ENCODE assay signal across 7 mouse cellular contexts in the genomic region with DNA sequence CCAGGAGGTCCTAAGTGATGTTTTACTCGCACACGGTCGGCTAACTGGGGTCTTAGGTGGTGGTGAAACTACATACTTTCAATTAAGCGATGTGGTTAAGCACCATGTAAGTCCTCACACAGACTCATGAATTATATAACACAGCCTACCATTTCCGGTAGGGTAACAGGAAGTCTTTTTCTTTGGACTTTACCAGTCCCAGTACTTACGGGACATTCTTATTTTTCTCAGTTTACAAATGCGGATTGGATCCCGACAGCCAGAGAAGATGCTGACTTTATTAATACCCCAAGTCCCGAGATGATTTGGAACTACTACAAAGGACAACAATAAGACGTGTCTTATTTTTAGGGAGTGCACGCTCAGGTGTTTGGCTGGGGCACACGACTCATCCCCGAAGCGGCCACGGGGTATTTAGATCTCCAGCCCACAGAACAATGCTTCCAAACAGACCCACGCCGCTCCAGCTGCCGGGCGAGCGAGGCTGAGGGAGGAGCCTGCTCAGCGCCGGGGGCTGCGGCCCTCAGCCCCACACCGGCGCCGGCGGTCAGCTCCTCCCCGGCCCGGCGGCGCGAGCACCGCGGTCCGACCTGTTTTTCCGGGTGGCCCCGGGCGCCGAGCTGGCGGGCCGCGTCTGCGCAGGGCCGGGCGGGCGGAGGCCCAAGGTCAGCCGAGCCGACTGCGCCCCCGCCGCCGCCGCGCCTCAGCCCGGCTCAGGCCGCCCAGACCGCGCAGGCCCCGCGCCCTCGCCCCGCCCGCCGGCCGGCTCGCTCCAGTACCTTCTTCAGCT. TPM values are rescaled to one million over a fixed set of nuclear protein-coding genes. Genes with fewer than 3 reads are reported as not detected.
DNase-seq lines count a peak whose midpoint lies in the region; ATAC-seq and TF ChIP-seq lines count a peak whose summit lies in the region.

No protein-coding gene starts in this region.

- WGBS in forebrain, embryonic 12.5 days, result under 1% methylated on average over 64 of the region's 66 CpGs
- under 1% methylated on average over 66 of the region's 66 CpGs for WGBS in liver, embryonic 15.5 days (ENCODE audit: insufficient replicate concordance)
- under 1% methylated on average over 40 of the region's 66 CpGs for WGBS in neural tube, embryonic 14.5 days

- peak; percentile 52 for DNase-seq in thymus, postnatal 0 days (ENCODE audit: low spot score)
- DNase-seq in thymus, adult 18-20 months, result no peak
- DNase-seq in kidney, adult 8-10 months, result peak; percentile 28 to 57

- H3K9me3 ChIP-seq in forebrain, embryonic 12.5 days, result no peaks in the 10 kb centered on the region
- H3K9me3 ChIP-seq in liver, embryonic 15.5 days (replicated peaks), result no peaks in the 10 kb centered on the region
- no peaks in the 10 kb centered on the region for H3K9me3 ChIP-seq in neural tube, embryonic 14.5 days (ENCODE audit: control insufficient read depth, low read length)

- TF ChIP-seq CTCF in bone marrow macrophage, adult 2 months (IDR thresholded peaks at IDR 0.05; ENCODE audit: low read depth, low read length), result no peak

- H3K36me3 ChIP-seq in forebrain, embryonic 12.5 days (replicated peaks), result peaks cover 24% of the 10 kb centered on the region
- peaks cover 37% of the 10 kb centered on the region for H3K36me3 ChIP-seq in liver, embryonic 15.5 days (replicated peaks)
- H3K36me3 ChIP-seq in neural tube, embryonic 14.5 days (ENCODE audit: control insufficient read depth, insufficient read depth, low read length), result peaks cover 10% of the 10 kb centered on the region; the same call in 1 of the 2 replicates

- peak overlapping the region; percentile 100 for H3K4me3 ChIP-seq in bone marrow macrophage, adult 2 months (ENCODE audit: insufficient read depth, low read length)
- H3K4me3 ChIP-seq in forebrain, embryonic 12.5 days (replicated peaks), result peak overlapping the region; percentile 99
- peak overlapping the region; percentile 99 for H3K4me3 ChIP-seq in liver, embryonic 15.5 days (replicated peaks)
- H3K4me3 ChIP-seq in neural tube, embryonic 14.5 days (ENCODE audit: low read depth, low read length), result peak overlapping the region; percentile 93

- H3K27me3 ChIP-seq in forebrain, embryonic 12.5 days, result no peaks in the 10 kb centered on the region
- H3K27me3 ChIP-seq in liver, embryonic 15.5 days, result no peaks in the 10 kb centered on the region
- no peaks in the 10 kb centered on the region for H3K27me3 ChIP-seq in neural tube, embryonic 14.5 days (ENCODE audit: control insufficient read depth, insufficient read depth, low read length)

- H3K4me1 ChIP-seq in bone marrow macrophage, adult 2 months (ENCODE audit: control insufficient read depth, insufficient read depth, low read length), result peaks cover 14% of the 10 kb centered on the region
- peaks cover 8% of the 10 kb centered on the region for H3K4me1 ChIP-seq in forebrain, embryonic 12.5 days
- H3K4me1 ChIP-seq in liver, embryonic 15.5 days (replicated peaks), result peaks cover 50% of the 10 kb centered on the region
- peaks cover 8% of the 10 kb centered on the region; the same call in 1 of the 2 replicates for H3K4me1 ChIP-seq in neural tube, embryonic 14.5 days (ENCODE audit: control insufficient read depth, insufficient read depth, low read length)

- H3K9ac ChIP-seq in forebrain, embryonic 12.5 days, result peak overlapping the region; percentile 94
- H3K9ac ChIP-seq in liver, embryonic 15.5 days, result peak overlapping the region; percentile 94
- H3K9ac ChIP-seq in neural tube, embryonic 14.5 days (replicated peaks; ENCODE audit: low read depth, low read length), result peak overlapping the region; percentile 88

- peak; percentile 90 for ATAC-seq in forebrain, embryonic 12.5 days (ENCODE audit: low FRiP score)
- ATAC-seq in liver, embryonic 15.5 days (ENCODE audit: insufficient read depth), result peak; percentile 93
- ATAC-seq in neural tube, embryonic 14.5 days (ENCODE audit: low read depth), result peak; percentile 89

- TF ChIP-seq POLR2A in bone marrow macrophage, adult 2 months (IDR thresholded peaks at IDR 0.05; ENCODE audit: borderline replicate concordance, low read depth, low read length), result no peak

- peak overlapping the region; percentile 77 for H3K27ac ChIP-seq in bone marrow macrophage, adult 2 months (ENCODE audit: insufficient read depth, low read depth, low read length)
- peak overlapping the region; percentile 90 for H3K27ac ChIP-seq in forebrain, embryonic 12.5 days
- peak overlapping the region; percentile 92 for H3K27ac ChIP-seq in liver, embryonic 15.5 days (replicated peaks)
- peak overlapping the region; percentile 92 for H3K27ac ChIP-seq in neural tube, embryonic 14.5 days (ENCODE audit: low read depth, low read length)

- H3K4me2 ChIP-seq in forebrain, embryonic 12.5 days, result peak overlapping the region; percentile 90
- H3K4me2 ChIP-seq in liver, embryonic 15.5 days, result peak overlapping the region; percentile 76
- H3K4me2 ChIP-seq in neural tube, embryonic 14.5 days (ENCODE audit: low read depth, low read length), result peak overlapping the region; percentile 89

RNA-seq across cellular contexts. Expression of gene Dnaja2, which starts 0.6 kb away (rescaled TPM):
- polyA plus RNA-seq in thymus, postnatal 0 days (2015; fragmentation: Nextera tagmentation; extraction: Ambion mirVana), result 150 and 171 TPM in 2 replicates
- 85.5 and 107 TPM in 2 replicates for polyA plus RNA-seq in bone marrow macrophage, adult 2 months (2012; ENCODE audit: insufficient read depth, insufficient read length, missing spikeins)
- 167 and 183 TPM in 2 replicates for polyA plus RNA-seq in forebrain, embryonic 12.5 days (2016; fragmentation: Nextera tagmentation; extraction: Ambion mirVana)
- polyA plus RNA-seq in liver, embryonic 15.5 days (2015; fragmentation: Nextera tagmentation; extraction: Ambion mirVana), result 62.3 and 67.5 TPM in 2 replicates
- polyA plus RNA-seq in neural tube, embryonic 14.5 days (2014; fragmentation: Nextera tagmentation; extraction: Ambion mirVana), result 167 and 200 TPM in 2 replicates

Comparison
In these comparisons a context has a peak if more than half of its experiments do, and no peak if none do; other contexts are left out.
1. DNase-seq: peak in thymus, postnatal 0 days (single experiment) and kidney, adult 8-10 months (2 of 2); none in thymus, adult 18-20 months (0 of 2).
2. Peak in every context shown above with its lines, with median percentiles within 50 percentile points of each other: H3K27ac ChIP-seq, H3K4me3 ChIP-seq, ATAC-seq, H3K4me2 ChIP-seq and H3K9ac ChIP-seq.